Mouse (Mus musculus): ENCODE results near the gene Irf2.
"Not testable (repeated sequence)": the region's sequence is repeated elsewhere in the genome, so short reads cannot be mapped to it uniquely, and the experiment has no call there.

Gene Irf2

DNA sequence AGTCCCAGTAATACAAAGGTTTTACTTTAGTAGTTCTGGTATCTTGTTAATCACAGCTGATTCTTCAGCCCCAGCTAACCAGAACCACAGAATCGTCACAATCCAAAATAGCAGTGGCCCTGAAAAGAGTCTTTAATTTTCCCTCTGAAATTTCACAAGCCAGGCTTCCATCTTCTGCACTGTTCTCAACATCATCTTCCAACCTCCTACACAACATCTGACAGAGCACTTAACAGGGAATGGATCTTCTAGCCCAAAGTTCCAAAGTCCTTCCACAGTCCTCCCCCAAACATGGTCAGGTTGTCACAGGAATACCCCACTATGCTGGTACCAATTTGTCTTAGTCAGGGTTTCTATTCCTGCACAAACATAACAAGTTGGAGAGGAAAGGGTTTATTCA, 9.9 kb upstream of the Irf2 start:
- DNase-seq, result not testable (repeated sequence)

DNA sequence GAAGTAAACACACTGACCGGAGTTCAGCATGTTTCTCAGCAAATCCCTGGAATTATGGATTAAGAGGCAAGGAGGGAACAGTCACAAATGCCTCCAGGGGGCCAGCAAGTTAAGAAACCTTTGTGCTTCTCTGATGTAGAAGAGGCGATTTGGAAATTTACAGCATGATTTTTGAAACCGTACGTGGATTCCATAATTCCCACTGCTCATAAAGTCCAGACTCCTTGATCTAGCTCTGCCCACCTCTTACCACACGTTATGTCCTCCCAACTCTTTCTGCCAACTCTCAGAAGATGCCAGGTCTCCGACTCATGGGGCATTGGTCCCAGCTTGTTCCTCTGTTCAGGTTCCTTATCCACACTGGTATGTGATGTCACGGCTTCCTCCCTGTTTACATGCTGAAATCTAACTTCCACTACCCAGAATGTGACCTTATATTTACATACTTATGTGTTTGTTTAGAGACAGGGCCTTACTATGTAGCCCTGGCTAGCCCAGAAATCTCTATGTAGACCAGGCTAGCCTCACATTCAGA, 7.1 kb upstream of the Irf2 start:
- no peak for DNase-seq

DNA sequence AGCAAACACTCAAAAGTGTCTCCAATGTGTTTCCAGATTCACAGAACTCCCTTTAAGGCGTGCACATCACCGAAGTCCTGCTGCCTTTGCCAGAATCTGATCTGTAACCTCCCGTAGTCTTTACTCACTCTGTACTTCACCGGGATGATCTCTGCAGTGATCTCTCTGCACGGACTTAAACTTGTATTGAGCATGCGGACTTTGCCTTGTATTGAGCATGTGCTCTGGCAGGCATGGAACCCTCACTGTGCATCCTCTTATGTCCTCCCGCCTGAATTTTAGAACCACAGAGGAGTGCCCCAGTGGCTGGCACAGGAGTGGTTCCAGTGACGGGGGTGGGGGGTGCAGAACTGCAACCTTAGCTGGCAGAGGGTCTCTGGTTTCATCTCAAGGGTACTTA, 5.9 kb upstream of the Irf2 start:
- no peak for DNase-seq

DNA sequence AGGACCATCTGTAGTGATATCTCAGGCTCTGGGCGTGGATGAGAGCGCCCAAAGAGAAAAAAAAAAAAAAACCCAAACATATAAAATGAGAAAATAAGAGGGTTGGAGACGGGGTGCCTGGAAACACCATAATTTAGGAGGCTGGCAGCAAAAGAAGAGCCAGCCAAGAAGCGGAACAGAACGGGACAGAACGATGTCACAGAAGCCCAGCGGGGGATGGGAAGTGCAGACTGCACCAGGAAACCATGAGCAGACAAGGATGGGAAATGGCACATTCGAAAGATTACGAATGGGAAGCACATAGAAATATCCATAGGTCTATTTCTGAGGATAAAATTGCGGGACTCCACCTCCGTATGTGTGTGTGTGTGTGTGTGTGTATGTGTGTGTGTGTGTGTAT, 4.0 kb upstream of the Irf2 start:
- no peak for DNase-seq

DNA sequence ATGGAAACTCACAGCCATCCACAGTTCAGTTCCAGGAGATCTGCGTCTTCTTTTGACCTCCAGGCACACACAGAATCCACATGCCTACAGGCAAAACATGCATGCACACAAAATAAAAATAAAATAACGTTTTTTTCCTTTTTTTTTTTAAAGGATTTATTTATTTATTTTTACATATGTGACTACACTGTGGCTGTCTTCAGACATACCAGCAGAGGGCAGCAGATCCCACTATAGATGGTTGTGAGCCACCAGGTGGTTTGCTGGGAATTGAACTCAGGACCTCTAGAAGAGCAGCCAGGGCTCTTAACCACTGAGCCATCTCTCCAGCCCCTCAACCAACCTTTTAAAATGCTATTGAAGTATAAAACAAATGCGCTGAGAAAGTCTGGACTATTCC, 3.3 kb upstream of the Irf2 start:
- DNase-seq, result no peak

DNA sequence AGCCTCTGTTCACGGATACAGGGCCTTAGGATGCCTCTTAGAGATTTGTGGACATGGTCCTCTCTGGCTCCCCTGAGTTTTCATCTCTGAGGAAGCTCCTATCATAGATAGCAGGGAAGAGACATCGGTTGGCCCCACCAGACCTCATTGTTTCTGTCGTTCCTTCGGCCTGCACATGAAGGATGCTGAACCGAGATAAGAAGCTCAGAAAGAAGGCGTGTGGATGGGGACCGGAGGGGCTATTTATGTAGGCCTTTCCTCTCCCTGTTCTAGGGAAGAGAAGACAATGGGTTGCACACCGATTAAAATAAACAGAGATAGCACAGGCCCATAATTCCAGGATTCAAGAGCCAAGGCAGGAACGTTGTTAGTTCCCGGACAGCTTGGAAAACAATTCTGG, 2.1 kb upstream of the Irf2 start:
- DNase-seq, result no peak

DNA sequence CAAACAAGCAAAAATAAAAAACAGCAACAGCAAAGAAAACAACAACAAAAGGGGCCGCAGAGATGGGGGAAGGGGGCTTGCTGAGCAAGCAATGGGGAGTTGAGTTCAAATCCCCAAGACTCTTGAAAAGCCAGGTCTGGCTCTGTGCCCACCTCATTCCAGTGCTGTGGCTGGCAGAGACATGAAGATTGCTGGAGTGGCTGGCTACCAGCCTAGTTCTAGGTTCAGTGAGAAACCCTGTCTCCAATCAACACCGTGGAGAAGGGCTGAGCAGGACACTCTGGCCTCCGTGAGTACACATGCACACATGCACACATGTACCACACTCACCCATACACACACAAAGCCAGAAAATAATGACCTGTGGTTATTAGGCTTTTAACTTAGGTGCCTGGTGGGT, 1.6 kb upstream of the Irf2 start:
- no peak for DNase-seq

DNA sequence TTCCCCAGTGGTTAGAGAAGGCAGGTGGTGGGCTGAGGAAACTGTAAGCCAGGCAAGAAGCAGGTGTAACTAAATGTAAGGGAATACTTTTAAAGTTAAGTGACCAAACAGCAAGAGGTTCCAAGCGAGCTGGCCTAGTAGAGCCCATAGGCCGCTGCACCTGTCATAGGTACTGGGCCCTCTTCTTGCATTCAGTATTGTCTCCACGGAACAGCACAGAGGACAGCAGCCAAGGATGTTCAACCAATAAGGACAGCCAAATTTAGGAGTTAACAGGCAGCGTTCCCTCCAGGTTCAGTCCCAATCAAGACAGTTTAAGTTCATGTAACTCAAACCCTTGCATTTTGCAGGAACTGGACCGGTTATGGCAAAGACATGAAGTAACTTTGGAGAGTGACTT, 931 bp upstream of the Irf2 start:
- DNase-seq, result no peak

DNA sequence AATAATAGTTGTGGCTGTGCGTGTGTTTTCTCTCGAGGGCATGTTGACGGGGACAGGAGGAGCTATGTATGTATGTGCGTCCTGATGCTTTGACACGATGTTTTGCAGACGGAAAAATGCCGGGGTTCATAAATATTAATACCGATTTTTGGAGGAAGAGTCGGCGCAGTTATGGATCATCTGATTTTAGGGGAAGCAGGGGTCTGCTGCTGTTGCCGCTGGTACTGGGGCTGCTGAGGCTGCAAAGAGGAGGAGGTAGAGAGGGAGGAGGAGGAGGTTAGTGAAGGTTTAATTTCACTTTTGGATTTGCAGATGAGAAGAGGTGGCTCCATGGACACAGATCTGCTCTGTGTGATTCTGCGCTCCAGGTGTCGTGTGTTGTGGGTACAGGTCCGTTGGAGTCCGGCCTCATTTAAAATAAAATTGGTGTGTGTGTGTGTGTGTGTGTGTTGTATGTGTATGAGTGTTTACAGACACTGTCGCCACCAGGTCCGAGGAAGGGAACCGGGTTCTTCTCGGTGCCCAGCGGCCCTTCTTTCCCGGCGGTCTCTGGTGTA, 502 bp downstream of the Irf2 start:
- DNase-seq, result no peak

DNA sequence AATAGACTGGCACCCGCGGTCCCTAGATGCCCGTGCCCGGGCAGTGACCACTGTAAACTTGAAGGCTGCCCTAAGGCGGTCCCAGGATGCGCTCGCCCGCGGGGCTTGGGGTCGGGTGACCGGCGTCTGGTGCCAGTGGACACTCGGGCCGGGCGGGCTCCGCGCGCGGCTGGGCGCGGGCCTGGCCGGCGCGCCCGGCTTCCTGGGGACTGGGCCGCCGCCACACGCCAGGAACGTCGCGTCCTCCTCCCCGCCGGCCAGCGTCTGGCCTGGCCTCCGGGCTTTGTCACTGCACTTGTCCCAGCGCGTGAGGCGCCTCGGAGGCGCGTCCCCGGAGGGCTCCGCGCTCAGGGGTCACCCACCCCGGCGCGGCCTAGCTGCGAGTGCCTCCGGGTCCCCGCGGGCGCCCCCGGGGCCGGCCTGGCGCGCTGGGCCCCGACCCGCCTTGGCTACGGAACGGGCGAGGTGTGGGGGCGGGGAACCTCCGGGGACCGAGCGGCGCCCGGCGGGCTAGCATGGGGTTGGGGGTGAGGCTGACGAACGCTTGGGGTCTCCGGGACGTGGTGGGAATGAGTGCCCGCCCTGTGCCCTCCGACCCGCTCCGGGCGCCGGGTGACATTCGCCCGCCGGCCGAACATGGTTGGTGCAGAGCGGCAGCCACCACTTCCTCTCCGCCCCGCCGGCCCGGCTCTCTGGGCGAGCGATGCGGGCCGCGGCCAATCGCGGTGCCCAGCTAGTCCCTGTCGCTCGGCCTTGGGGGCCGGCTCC, 1.2 kb downstream of the Irf2 start:
- DNase-seq, result peak; percentile 85

DNA sequence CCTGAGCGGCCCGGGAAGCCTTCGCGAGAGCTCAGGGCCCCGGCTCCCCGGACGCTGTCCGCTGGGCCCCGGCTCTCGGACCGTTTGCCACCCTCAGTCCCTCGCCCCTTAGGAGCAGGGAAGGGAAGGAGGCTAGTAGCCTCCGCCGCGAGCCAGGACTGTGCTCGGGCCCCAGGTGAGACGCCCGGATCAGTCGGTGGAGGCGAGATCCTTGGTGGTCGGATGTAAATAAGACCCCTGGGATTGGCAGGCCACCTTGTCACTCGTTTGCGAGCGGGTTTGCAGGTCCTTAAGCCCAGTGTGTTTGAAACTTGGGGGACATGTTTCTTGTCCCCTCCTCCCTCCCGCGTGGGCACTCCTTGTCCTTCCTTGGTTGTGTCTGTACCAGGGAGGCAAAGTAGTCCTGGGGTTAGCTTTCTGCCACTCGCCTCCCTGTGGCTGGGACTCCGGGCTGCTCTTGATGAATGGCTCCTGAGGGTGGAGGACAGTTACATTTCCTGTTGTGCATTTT, 1.8 kb downstream of the Irf2 start:
- DNase-seq, result no peak

DNA sequence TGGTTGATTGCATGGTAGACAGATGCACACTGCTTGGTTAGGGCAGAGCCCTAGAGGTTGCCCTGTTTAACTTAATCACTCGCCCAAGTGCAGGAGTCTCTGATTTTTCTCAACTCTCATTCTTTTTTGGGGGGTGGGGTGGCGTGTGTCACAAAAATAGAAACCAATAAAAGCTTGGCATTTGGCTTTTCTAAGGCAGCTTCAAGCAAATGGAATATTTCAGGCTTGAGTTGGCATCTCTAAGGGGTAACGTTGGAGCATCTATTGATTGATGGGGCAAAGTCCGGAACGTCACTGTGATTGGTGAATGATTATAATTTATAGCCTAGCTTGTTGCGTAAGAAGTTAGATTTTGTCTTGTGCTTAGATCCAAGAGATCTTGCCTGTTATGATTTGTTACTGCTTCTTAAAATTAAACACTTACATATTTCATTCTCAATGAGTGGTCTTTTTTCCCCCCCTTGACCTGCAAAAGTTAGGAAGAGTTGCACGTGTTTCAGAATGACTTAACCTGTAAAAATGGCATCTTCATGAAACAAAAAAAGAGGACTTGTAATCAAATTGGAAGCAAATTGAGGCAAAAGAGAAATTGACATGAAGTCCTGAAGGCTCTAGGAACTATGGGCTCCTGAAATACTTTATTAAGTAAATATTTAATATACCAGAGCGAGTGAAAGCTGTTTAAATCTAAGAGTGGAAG, 2.6 kb downstream of the Irf2 start:
- no peak for DNase-seq

DNA sequence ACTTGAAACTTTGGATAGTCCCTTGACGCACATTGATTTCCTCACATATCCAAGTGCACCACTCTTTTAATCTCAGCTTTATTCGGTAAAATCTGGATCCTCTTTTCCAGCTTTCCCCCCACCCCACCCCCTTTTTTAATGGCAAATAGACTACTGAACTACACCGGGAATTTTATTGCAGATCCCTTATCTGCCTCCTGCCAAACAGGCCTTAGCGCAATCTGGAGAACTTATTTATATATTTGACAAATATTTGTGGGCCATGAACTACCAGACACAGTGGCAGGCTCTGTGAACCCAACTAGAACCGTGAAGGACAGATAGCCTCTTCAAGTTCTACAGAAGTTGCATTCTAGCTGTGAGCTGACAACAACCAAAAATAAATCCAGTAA, 3.2 kb downstream of the Irf2 start:
- DNase-seq, result no peak

DNA sequence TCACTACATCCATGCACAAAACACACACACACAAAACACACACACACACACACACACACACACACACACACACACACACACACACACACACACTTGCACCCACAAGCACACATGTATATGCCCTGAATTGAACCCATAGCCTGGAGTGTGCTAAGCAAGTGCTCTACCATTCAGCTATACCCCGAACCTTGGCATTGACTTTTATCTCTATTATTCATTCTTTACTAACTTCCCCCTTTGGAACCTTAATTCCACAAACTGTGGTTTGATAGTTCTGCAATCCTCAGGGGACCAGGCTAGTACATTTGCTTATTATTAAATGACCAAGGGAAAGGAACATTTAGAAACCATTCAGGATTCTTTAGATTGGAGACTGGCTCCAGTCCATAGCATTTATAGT, 5.9 kb downstream of the Irf2 start:
- no peak for DNase-seq

DNA sequence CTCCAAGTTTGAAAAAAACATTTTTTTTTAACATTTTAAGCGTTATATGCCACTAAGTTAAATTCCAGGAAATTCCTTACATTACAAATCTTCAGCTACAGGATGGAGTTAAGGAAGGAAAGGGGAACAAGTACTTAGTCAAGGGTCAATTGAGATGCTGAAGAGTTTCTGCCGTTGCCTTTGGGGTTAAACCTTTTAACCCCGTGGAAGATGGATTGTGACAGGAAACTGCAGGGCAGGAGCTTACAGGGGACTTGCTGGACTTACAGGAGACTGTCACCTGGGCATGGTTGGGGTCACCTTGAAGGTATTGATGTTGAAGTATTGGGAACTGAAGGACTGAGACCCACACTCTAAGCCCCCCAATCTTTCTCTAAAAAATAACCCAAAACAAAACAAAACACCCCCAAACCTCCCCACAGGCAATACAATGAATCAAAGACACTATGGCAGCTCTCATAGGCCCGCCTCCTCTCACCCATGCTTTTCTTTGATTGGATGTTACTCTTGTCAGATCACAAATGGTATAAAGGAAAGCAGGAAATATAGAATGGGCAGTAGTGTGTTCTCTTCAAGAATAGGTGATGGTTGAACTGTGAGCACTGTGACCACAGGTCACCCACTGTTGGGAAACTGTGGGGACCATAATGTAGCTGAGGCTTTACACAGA, 7.9 kb downstream of the Irf2 start:
- no peak for DNase-seq

DNA sequence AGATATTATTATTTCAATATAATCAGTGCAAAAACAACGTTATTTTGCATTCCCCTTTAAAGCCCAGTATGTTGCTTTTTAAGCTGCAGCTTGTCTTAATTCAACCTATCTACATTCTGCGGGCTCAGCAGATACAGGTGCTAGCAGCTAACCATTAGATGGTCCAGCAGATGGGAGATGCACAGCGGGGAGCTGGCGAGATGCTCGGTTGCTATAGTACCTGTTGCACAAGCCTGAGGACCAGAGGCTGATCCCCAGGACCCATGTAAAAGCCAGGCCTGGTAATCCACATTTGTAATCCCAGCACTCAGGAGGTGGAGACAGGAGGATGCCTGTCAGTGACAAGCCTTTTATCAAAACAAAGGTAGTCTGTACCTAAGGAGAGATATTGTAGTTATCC, 10.5 kb downstream of the Irf2 start:
- no peak for DNase-seq

DNA sequence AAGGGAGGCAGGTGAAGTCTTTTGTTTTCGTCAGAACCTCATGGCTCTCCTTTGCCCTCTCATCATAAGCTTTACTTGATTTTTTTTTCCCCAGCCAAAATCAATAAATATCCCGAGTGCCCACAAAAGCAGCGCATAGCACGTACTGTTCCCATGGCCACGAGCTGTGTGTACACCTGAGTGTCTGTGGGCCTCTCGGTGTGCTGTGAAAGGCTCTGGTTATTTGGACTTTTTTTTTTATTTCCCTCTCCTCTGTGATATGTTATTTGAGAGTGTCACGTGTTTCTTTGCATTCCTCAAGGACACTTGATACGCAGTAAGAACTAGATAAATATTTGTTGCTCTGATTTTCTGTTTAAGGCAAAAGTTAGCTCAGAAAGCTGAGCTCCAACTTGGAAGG, 11.0 kb downstream of the Irf2 start:
- DNase-seq, result no peak

DNA sequence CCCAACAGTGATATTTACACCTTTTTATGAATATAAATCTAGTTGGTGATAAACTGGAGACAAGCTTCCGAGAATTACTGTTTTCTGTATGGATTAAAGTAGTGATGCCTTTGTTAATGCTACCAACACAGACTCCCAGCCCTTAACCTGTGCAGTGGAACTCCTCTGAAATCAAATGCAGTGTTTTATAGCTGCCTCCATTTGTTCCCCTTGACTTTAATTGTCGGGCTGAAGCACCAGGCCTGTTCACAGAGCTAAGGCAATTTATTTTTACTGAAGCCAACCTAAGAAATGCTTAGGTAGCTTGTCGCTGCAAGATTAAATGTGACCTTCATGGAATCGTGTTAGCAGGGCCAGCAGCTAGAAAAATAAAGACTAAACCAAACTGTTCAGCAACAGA, 11.6 kb downstream of the Irf2 start:
- no peak for DNase-seq

DNA sequence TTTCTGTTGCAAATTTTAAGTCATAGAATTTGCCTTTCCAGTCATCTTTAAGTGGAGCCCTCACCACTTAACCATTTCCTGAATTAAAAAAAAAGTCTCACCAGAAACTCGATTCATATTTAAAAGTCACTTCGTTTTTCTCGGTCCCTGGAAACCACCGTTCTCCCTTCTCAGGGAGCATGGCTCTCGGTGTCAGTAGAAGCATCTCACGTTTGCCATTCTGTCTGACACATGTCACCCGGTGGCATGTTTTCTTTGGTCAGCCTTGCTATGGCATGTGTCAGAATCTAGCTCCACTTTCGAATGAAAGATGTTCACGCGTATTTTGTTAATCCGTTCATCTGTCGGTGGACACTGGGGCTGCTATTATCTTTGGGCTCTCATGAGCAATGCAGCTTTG, 13.5 kb downstream of the Irf2 start:
- DNase-seq, result no peak

DNA sequence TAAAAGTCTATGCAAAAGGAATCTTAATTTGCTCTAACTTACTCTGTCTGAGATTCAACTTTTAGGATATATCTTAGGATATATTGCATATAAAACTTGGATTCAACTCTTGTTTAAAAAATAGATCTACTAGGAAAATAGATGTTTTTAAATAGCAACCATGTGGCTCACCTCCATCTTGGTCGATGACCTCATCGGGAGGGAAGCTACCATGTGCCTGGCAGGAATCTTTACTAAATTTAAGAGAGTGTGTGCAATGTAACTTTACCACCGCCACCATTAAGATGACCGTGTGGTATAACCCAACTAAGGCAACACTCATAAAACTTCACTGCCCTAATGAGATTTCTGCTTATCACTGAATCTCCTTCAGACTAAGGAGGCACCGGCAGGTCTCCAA, 14.8 kb downstream of the Irf2 start:
- DNase-seq, result no peak

DNA sequence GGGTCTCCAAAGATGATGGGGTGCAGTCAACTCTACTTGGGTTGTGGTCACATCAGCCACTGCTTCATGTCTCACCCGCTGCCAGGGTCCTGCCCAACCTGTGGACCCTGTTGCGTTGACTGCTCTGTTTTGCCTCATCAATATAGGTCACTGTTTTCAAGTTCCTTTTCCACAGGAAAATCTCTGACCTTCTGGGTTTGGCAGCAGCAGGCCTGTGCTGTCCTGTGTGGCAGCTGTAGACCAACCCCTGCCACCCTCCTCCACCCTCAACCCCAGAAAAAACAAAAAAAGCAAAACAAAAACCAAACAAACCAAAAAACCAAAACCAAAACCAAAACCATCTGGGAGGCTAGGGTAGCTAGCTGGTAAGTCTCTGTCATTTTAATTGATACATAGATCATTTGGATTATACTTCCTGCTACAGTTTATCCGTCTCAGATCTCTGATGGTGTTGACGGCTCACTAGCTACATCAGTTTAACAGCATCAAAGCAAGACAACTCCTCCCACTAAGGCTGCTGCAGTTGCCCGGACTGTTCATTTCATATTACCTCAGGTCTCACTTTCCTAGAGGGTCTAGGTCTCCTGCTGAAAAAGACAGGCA, 16.3 kb downstream of the Irf2 start:
- DNase-seq, result no peak

DNA sequence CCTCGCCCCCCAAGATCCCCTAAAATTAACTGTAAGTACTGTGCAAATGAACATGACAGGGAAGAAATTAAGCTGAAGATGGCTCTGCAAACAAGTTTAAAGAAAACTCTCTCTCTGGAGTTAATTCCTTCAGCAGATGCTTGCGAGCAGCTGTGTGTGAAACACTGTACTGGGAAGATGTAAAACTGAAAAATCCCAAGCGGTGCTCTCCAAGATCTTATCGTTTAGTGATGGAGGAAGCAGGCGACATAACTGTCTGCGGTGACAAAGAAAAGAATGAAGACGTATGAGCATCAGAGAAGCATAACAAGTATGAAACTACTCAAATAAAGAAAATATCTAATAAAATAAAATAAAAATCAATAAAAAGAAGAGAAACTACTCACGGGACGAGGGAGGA, 18.1 kb downstream of the Irf2 start:
- DNase-seq, result no peak

DNA sequence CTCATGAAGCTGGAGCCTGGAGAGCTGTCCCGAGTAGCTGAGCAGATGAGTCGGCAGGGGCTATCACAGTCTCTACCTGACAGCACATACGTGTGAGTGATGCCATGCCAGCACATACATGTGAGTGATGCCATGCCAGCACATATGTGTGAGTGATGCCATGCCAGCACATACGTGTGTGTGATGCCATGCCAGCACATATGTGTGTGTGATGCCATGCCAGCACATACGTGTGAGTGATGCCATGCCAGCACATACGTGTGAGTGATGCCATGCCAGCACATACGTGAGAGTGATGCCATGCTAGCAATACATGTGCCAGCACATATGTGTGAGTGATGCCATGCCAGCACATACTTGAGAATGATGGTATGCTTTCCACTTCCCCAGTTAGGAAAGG, 18.6 kb downstream of the Irf2 start:
- DNase-seq, result no peak

Measured in retina, postnatal 1 day (tissue).